Mouse (Mus musculus): ENCODE measurements at regions not wholly inside any gene's neighbourhood (a gene's known extent, or its start where the extent isn't known, plus 50 kb on each side); places are given as distances from the start of the nearest gene placed in this dataset.

DNA sequence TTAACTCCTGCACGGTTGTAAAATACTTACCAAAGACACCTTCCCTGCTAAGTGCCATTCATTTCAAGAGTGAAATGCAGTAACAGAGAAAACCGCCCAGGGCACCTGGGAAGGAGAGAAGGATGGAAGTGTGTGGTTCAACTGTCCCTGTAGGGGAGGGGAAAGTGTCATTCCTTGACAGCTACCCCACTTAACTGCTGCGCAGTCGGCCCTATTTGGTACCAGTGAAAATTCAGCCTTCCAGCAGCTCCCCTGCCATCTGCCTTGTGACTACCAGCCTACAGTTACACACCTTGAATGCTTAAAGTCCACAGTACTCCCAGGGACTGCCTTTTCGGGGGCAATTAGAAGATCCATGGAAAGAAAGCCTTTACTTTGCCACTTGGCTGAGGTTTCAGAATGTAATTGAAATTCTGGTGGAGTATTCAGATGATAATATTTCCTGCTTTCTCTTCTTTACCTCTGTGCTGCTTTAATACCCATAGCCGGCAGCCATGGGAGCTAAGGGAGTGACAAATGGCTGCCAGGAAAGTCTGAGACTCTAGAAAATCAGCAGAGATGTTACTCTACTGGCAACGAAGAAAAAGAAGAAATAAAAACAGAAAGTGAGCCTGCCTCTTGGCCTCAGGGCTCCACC, 780.5 kb downstream of the Diaph3 start:
- TF ChIP-seq CTCF (IDR thresholded peaks at IDR 0.05; ENCODE audit: low read depth) (no peak), EP300 (IDR thresholded peaks at IDR 0.05; ENCODE audit: low read depth) (no peak)
